In genomic region chr14:7791532-7792159, GRCm38 (mm10) we compare ENCODE assay signal across 8 mouse cellular contexts. TPM values are rescaled to one million over a fixed set of nuclear protein-coding genes. Genes with fewer than 3 reads are reported as not detected.
A peak's percentile ranks its signal among the peaks of the same experiment; 100 is the strongest.
DNase-seq lines count a peak whose midpoint lies in the region; ATAC-seq and TF ChIP-seq lines count a peak whose summit lies in the region.

TSS of gene Gm26661 (plus strand) at chr14:7791587.

- peak within 1 kb of the TSS; percentile 2; the same call in 1 of the 2 replicates for H3K27ac ChIP-seq in ES-Bruce4 (ENCODE audit: insufficient read depth, low read length)
- no peak within 1 kb of the TSS for H3K27ac ChIP-seq in forebrain, embryonic 12.5 days

- H3K4me1 ChIP-seq in ES-Bruce4 (ENCODE audit: control insufficient read depth, insufficient read depth, low read length), result no peaks in the 10 kb centered on the region
- peaks cover 12% of the 10 kb centered on the region for H3K4me1 ChIP-seq in forebrain, embryonic 12.5 days

- 2% methylated on average over 30 of the region's 30 CpGs for WGBS in forebrain, embryonic 12.5 days

- peak; percentile 34 for DNase-seq in brain, embryonic 18.5 days (ENCODE audit: low read depth, low spot score)
- peak; percentile 39 to 45 for DNase-seq in heart, postnatal 36 days
- peak; percentile 74 to 84 for DNase-seq in kidney, postnatal 4 days
- DNase-seq in lung, postnatal 10 days, result peak; percentile 82
- DNase-seq in ovary, postnatal 14 days (ENCODE audit: low spot score), result peak; percentile 53
- peak; percentile 43 for DNase-seq in thymus, postnatal 25 days

- H3K9me3 ChIP-seq in ES-Bruce4 (replicated peaks; ENCODE audit: control insufficient read depth, insufficient read depth, low read length, poor library complexity, severe bottlenecking), result no peaks in the 10 kb centered on the region
- H3K9me3 ChIP-seq in forebrain, embryonic 12.5 days, result no peaks in the 10 kb centered on the region

- intact Hi-C loops in heart, postnatal 36 days (cut with DNase I), result loop anchor here (1.0 kb wide), 1 partner anchor 10 kb away; no protein-coding TSS in a partner anchor

- no peaks in the 10 kb centered on the region for H3K36me3 ChIP-seq in ES-Bruce4 (ENCODE audit: control insufficient read depth, insufficient read depth, low read length, poor library complexity, severe bottlenecking)
- no peaks in the 10 kb centered on the region for H3K36me3 ChIP-seq in forebrain, embryonic 12.5 days (replicated peaks)

- peak; percentile 24 for TF ChIP-seq CTCF in ES-Bruce4 (IDR thresholded peaks at IDR 0.05; ENCODE audit: low read depth, low read length)

- H3K27me3 ChIP-seq in ES-Bruce4 (ENCODE audit: control insufficient read depth, insufficient read depth, low read length, poor library complexity, severe bottlenecking), result no peaks in the 10 kb centered on the region
- no peaks in the 10 kb centered on the region for H3K27me3 ChIP-seq in forebrain, embryonic 12.5 days

- H3K9ac ChIP-seq in ES-Bruce4 (ENCODE audit: low read depth, poor library complexity, severe bottlenecking), result no peak within 1 kb of the TSS
- peak within 1 kb of the TSS; percentile 45 for H3K9ac ChIP-seq in forebrain, embryonic 12.5 days

- H3K4me3 ChIP-seq in ES-Bruce4 (ENCODE audit: low read depth, low read length), result peak within 1 kb of the TSS; percentile 58
- peak within 1 kb of the TSS; percentile 44 for H3K4me3 ChIP-seq in forebrain, embryonic 12.5 days (replicated peaks)

- ATAC-seq in forebrain, embryonic 12.5 days (ENCODE audit: low FRiP score), result peak; percentile 84

- peak within 1 kb of the TSS; percentile 77 for H3K4me2 ChIP-seq in forebrain, embryonic 12.5 days

- TF ChIP-seq POLR2A in ES-Bruce4 (IDR thresholded peaks at IDR 0.05; ENCODE audit: insufficient read depth, low read length), result no peak

- no peak for TF ChIP-seq EP300 in ES-Bruce4 (IDR thresholded peaks at IDR 0.05; ENCODE audit: insufficient read depth, low read depth, low read length)

RNA-seq across cellular contexts. Expression of gene Gm26661, which starts in this region (rescaled TPM):
- polyA plus RNA-seq in ES-Bruce4 (2011; ENCODE audit: insufficient read depth, insufficient read length, low read depth, missing spikeins), result not detected in 2 replicates
- polyA plus RNA-seq in forebrain, embryonic 12.5 days (2016; fragmentation: Nextera tagmentation; extraction: Ambion mirVana), result not detected in 2 replicates
- total RNA-seq in heart, postnatal 36 days (2021), result not detected

Comparison
In these comparisons a context has a peak if more than half of its experiments do, and no peak if none do; other contexts are left out.
1. Peak in ATAC-seq, H3K4me3 ChIP-seq, H3K9ac ChIP-seq and H3K4me2 ChIP-seq in forebrain, embryonic 12.5 days; RNA of the gene not detected or under 1 TPM.
2. Peak in DNase-seq in heart, postnatal 36 days; RNA of the gene not detected or under 1 TPM.